Mouse (Mus musculus) megakaryocyte progenitor cell, adult 5-6 weeks (primary cell): Measurements from ENCODE around the gene Clic1. TPM values are rescaled to one million over a fixed set of nuclear protein-coding genes. Genes with fewer than 3 reads are reported as not detected.
A peak's percentile ranks its signal among the peaks of the same experiment; 100 is the strongest.

Experiments
- ATAC-seq: replicated peaks from 2 replicates; pipeline ENCODE4 v1.8.0; 2016; ENCODE audit warnings: mild to moderate bottlenecking, moderate TSS enrichment, inconsistent platforms; ENCODE audit not compliant: poor library complexity
- total RNA-seq, 2 experiments: library from RNA; stranded (forward) in 1 of 2; stranded (reverse) in 1 of 2; fragments of 157-497, 149-512 nt in 1 of 2; fragments of 200-1000 nt in 1 of 2; gene quantifications; 2 replicates each; pipeline versions ENCODE4 v1.2.3 to v1.2.4; 2015 to 2017

Gene Clic1
- total RNA-seq, 2 experiments from 2014 or later = 209 to 254 TPM

DNA sequence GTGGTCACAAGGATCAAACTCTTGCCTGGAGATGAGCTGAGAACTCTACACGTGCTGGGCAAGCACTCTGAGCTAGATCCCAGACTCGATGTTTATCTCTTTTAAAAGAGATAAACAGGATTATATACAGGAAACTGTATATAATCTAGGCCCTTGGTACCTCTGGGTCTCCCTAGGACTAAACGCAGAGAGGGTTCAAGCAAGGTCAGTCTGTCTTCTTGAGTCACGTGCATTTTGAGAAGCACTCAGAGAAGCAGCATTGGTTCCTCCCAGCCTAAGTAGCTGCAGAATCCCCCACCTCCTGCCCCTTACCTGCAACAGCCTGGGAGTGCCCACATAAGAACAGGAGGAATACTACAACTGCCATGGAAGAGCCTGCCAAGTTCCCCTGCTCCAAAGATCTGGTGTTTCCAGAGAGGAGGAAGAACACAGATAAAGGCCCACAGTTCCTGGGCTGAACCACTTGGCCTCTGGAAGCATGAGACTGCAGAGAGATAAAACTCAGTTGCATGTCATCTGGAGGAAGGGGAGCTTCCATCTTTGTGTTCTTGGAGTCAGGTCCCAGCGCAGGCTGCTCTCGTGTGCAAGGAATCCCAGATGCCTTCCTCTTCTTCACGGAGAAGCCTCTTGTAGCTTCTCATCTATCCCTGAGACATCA lies 35.6 kb downstream of the Clic1 start, which contains the start of gene Ly6g6f:
Gene Ly6g6f, minus strand, starts transcription at position 403 of the 658 bp plus-strand sequence.
- ATAC-seq = no peak

DNA sequence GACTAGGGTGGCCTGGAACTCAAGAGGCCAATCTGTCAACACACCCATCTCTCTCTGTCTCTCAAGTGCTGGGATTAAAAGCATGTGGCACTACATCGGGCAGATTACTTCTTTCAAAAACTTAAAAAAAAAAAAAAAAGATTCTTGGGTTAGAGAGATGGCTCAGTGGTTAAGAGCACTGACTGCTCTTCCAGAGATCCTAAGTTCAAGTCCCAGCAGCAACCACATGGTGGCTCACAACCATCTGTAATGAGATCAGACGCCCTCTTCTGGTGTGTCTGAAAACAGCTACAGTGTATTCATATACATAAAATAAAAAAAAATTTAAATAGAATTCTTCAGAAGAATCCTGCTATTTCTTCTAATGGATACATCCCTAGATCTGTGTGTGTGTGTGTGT lies 38.4 kb downstream of the Clic1 start:
- ATAC-seq = no peak

DNA sequence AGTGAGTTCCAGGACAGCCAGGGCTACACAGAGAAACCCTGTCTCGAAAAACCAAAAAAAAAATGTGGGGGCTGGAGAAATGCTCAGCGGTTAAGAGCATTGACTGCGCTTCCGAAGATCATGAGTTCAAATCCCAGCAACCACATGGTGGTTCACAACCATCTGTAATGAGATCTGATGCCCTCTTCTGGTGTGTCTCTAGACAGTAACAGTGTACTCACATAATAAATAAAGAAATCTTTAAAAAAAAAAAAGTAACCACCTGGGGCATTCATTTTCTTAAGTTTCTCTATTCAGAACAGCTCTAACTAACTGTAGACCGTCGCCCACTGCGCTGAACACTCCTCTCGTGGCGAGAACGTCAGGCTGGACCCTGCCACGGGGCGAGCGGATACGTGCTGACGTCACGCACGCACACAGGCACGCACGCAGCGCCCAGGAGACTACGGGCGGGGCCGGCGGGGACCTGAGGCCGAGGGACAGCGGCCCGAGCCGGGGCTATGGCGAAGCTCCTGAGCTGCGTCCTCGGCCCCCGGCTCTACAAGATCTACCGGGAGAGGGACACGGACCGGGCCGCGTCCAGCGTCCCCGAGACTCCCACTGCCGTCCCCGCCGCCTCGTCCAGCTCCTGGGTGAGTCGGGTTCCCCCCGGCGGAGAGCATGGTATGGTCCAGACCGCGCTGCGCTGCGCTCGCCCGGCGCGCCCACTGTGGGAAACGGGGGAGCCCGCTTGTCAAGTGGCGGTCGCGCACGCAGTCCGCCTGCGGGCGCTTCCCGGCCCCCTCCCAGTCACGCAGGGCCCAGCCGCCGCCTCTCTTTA lies 39.3 kb downstream of the Clic1 start, which contains the start of gene Abhd16a:
Gene Abhd16a, plus strand, starts transcription at position 439 of the 820 bp plus-strand sequence.
- ATAC-seq = peak; percentile 93

DNA sequence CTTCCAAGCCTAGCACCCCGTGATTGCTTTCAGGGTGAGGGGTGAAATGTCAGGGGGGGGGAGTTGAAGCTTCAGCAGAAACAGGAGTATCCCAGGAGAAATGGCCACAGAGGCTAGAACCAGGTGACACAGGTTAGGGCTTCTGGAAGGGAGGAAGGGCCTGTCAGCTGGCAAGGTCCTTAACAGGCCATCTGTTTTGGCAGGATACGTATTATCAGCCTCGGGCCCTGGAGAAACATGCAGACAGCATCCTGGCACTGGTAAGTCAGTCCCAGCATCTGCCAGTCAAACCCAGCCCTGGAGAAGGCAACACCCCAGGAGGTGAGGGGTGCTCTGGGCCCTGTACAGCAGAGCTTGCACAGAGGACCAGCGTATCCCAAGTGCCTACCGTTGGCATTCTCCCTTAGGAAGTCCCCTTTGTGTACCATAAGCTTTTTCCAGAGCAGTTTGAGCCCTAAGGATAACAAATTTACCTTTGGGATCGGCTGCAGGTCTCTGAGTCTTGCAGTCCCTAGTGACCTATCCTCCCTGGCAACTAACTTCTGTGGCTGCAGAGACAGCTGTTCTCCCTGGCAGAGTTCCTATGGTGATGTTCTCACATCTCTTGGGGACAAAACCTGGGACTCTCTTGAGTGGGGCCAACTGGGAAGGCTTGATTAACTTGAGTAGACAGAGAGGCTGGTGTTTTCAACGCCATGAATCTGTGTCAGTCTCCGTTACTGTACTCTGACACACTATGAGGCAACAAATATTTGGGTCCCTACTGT lies 40.6 kb downstream of the Clic1 start:
- peak; percentile 69 for ATAC-seq

DNA sequence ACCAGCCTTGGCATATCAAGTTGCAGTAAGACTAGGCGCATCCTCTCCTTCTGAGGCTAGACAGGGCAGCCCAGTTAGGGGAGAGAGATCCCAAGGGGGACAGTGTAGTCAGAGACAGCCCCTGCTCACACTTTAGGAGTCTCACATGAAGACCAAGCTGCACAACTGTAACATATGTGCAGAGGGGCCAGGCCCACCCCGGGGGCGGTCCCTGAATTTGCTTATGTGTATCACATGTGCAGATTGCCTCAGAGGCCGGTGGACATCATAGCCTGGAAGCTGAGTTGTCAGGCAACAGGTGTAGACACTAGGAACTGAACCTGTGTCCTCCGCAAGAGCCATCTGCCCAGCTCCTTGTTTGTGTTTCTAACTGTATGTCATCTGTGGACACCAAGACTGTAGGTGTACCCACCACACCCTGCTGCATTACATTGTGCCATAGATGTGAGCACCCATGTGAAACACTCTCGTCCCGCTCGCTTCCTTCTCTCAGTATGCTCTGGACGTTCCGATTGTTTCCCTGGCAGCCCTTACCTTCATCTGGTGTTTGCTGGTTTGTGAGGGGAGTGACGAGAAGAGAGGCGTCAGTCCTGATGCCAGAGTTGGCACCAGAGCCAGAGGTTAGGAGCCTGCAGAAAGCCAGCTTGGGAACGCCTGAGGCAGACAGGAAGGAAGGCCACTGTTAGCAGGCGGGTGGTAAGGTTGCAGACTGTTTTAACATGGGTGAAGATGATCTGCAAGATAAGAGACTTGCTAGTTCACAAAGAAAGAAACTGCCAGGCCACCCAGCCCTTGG lies 42.8 kb downstream of the Clic1 start:
- no peak for ATAC-seq

DNA sequence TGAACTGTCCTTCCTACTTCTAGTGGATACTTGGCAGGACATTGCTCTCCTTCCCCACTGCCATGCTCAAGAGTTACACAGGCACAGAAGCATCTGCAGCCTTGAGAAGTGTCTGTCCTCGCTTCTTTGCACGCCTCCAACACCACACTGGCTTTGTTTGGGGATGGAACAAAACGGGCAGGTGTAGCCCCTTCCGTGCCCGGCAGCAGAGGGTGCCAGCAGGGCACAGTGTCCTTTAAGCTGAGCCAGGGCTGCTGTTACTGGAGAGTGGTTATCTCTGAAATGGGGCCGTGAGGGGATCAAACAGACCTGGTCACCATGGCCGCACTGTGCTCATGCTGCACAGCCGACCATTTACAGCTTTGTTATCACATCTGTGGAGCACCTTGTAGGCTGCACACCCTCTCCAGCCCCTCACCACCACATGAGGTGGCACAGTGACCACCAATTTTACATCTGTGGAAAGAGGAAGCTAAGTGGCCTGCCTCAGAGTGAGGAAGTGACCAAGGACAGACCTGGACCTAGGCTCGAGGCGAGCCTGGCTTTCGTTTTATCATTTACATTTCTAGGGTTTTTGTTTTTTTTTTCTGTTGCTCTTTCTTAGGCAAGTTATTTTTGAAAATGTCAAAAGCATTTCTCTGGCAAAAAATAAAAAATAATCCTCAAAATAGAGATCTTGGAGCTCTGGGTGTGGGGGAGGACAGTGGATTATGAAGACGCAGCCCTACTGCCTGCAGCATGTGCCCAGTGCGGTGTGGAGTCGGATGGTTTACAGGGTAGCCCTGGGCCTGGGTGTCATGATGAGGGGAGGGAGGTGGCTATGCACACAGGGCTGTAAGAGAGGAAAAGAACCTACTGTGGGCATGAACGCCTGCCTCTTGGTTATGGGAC lies 45.0 kb downstream of the Clic1 start:
- ATAC-seq = no peak

DNA sequence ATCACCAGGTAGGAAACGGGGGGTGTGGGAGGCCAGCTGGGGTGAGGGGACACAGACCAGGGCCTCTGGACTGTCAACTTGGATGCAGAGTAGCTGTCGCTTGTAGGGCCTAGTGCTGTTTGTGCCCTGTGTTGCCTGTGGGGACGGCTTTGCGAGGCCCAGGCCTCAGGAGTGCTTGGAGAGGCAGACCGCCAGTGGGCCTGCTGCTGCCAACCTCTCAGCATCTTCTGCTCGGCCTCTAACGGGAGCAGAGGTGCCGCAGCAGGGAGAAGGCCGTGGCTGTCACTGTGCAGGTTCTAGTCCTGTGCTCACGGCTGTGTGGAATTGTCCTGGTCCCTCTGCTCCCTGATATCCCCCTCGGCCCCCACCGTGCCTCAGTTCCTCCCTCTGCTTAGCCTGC lies 46.8 kb downstream of the Clic1 start:
- no peak for ATAC-seq

DNA sequence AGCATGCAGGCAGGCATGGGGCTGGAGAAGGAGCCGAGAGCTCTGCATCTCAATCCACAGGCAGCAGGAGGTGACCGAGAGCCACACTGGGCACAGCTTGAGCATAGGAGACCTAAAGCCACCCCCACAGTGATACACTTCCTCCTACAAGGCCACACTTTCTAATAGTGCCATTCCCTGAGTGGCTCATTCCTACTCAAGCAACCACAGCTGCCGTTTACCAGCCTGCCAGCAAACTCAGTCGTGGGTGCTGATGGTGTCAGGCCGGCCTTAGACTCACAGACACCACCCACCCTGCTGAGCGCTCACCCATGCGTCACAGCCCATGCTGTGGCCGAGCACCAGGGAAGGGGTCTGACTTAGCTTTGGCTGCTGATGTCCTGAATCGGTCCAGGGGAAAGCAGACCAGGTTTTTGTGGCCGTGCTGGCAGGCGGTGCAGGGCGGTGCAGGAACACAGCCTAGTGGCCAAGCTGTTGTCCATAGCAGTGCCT lies 47.4 kb downstream of the Clic1 start:
- ATAC-seq = no peak

DNA sequence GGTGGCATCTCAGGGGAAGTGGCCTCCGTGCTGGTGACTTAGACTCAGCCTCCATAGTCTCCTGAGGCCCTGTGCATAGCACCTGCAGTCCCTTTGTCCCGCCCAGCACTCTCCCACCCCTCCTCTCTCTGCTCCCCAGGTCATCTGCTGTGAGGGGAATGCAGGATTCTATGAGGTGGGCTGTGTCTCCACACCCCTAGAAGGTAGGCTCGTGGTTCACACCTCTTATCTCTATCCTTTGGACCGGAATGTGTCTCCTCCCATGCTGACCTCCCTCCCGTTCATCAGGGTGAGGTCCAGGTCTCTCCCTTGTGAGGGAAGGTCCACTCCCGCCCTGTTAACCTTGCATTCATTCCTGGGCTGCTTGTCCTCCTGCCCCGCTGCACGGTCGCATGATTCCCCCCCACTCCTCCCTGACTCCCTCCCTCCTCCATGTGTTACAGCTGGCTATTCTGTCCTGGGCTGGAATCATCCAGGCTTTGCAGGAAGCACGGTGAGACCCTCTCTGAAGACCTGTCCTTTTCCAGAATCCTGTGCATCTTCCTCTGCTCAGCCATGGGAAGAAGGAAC lies 50.5 kb downstream of the Clic1 start:
- ATAC-seq = no peak

DNA sequence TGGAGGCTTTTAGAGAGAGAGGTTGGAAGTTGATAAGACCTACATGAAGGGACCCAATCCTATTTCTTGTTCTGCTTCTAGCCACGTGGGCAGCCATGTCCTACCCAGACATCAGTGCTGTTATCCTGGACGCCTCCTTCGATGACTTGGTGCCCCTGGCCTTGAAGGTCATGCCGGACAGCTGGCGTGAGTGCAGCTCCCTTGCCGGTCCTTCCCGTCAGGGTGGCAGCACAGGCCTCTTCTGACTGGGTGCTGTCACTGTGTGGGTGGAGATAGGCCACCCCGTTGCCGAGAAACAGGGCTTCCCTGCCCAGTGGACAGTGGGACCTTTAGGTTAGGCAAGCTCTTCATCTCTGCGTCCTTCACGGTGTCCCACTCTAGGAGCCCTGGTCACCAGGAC lies 51.4 kb downstream of the Clic1 start:
- no peak for ATAC-seq

DNA sequence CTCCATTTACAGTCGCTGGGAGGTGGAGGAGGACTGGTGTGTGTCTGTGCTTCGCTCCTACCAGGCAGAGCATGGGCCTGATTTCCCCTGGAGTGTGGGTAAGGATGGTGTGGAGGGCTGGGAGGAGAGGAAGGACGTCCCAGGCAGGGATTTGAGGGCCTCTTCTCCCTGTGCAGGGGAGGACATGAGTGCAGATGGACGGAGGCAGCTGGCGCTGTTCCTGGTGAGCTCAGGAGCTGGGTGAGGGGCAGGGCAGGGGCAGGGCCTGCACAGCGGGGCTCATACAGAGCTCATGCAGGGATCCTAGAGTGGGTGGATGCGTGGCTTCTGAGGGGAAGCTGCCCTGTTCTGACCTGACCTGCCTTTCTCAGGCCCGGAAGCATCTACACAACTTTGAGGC lies 52.5 kb downstream of the Clic1 start:
- ATAC-seq = no peak

DNA sequence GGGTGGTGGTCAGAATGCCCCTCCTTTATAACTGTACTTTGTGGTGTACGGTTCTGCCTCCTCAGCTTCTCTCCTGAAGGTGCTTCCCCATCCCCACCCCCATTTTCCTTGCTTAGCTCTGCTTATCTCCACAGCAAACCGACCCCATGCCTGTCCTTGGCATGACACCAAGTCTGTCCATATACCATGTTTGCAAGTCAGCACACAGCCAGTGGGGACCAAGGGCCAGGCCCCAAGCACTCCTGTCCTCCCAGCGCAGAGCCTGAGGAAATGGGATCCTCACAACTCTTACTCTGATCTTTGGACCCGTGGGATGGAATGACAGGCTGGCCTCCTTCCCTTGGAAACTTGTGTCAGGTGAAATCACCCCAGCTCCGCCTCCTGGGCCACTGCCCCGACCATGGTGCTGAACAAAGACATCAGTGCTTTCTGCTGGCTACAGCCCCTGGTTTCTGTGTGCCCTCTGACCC lies 53.5 kb downstream of the Clic1 start:
- ATAC-seq = peak; percentile 21

DNA sequence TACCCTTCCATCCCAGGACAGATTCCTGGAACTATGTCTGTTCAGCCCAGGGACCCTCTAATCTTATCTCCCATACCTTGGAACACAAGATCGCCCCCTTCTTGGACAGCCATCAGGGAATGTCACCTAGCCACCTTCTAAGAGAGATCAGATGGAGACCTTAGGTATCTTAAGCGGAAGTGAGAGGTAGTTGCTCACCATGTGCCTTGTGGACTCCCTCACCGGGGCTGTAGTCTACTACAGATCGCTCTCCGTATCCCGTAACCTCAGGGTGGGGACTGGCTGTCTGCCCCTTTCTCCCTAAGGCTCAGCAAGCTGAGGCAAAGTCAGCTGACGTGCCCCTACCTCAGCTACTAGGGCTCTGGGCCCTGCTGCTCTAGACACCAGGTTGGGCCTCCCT lies 54.3 kb downstream of the Clic1 start:
- ATAC-seq = no peak

DNA sequence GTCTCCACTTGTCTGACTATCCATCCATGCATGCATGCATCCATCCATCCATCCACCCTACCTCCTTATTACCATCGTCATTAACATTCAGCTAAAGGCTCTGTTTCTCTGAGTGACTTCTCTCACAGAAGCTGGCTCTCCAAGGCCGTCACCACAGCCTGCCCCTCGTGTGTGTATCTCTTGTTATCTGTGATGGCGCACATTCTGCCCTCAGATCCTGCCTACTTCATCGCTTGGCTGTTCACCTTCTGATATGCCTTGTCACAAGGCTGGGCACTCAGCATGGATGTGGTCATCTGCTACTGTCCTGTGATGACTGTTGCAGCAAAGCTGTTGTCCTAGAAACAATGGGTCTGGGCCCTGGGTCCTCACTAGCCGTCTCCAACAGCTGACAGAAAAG lies 55.0 kb downstream of the Clic1 start:
- ATAC-seq = peak; percentile 84

DNA sequence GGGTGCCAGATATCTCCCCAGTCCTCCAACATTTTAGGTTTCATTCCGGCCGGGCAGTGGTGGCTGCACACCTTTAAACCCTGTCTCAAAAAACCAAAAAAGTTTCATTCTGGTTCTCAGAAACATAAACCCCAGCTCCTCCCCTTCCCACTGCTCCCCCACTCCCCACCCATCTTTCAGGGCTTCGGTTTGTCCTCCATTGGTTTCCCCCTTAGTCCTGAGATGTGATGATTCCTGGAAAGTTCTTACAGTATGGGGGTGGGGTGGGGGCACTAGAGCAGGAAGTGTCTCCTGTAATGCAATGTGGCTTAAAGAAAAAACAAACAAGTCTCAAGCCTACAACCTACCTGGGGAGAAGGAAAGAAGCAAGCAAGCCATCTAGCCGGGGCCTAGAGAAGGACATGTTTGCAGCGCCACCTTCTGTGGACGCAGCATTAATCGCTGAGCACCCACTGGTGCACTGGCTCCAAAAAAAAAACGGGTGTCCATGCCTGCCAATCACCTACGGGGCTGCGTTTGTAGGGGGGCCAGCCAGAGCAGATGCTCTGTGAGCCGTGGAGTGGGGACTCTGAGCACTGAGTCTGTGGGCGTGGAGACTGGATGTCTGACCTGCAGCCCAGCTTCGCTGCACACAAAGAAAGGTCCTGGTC lies 56.1 kb downstream of the Clic1 start:
- ATAC-seq = peak; percentile 51

DNA sequence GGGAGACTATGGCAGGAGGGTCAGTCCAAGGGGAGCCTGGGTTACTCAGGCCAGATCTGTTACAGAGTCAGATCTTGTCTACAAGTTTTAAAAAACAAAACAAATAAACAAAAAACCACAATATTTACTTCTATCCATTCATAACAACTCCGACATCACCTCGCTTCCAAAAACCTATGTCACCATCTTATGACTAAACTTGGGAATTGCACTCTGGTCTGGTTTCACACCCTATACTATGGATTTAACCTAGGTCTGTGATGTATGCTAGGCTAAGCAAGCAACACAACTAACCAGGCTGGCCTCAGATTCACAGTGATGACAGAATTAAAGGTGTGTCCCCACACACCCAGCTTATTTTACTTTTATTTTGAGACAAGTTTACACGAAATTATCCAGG lies 56.8 kb downstream of the Clic1 start:
- ATAC-seq = no peak

DNA sequence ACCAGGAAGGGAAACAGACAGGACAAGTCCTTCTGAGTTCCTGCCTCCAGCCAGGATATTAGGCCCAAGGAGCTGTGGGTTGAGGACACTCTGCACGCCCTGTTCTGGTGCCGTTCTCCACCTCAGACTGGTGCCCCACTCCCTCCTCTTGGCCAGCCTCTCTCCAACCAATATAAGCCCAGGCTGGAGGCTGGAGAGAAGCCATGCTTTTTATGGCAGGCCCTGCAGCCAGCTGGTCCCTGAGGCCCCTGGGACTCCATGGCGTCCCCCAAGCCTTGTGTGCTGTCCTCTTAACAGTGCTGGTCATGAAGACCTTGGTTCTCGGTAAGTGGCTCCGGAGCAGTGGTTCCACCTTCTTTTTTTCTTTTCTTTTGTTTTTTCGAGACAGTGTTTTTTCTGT lies 58.3 kb downstream of the Clic1 start, which contains the start of gene Ly6g5c:
Gene Ly6g5c, plus strand, starts transcription at position 183 of the 400 bp plus-strand sequence.
- ATAC-seq = no peak
